In the genomic region with DNA sequence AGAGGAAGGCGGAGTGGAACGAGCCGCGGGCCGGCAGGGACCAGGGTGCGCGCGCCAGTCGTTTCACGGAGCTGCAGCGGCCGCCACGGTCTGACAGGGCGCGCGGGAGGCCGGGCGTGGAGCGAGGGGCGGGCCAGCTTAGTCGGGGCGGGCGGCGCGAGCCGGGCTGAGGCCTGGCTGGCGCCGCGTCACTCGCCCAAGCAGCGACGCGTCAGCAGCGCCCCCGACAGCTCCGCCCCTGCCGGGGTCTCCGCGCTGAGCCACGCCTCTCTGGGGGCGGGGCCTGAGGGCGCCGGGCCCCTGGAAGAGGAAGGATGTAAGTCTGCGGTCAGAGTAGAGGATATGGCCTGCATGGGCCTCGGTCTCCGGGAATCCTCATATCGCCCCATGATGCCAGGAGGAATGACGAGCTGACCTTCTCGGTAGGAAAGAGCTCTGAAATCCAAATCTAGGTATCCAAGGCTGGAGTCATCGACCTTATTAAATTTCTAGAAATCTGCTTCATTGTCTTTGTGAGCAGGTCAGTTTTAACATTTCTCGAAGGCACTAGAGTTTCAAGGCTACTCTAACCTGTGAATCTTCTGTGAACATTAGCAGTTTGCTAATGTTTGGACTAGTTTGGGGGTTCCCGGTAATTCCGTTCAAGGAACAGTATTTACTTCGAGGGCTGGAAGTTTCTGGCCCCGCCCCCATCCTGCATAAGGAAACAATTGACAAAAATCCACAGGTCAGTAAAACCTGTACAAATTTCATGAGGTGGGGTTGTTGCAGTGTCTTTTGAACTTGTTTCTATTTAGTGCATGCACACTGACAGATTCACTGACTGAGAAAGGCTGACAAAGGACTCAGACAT, we compare ENCODE assay signal across 7 mouse cellular contexts. TPM values are rescaled to one million over a fixed set of nuclear protein-coding genes. Genes with fewer than 3 reads are reported as not detected.
DNase-seq lines count a peak whose midpoint lies in the region; ATAC-seq lines count a peak whose summit lies in the region.

A gene (minus strand): TSS at position 228 of the 853 bp plus-strand sequence.

- WGBS in embryonic facial prominence, embryonic 11.5 days = 3% methylated on average over 55 of the region's 55 CpGs
- 4% methylated on average over 42 of the region's 55 CpGs for WGBS in limb, embryonic 11.5 days
- WGBS in midbrain, embryonic 14.5 days = 3% methylated on average over 55 of the region's 55 CpGs

- peak within 1 kb of the TSS; percentile 93 for H3K4me2 ChIP-seq in embryonic facial prominence, embryonic 11.5 days (ENCODE audit: low read depth, low read length)
- H3K4me2 ChIP-seq in limb, embryonic 11.5 days (ENCODE audit: low read depth, severe bottlenecking) = peak within 1 kb of the TSS; percentile 77
- H3K4me2 ChIP-seq in midbrain, embryonic 14.5 days (ENCODE audit: low read length) = peak within 1 kb of the TSS; percentile 82

- H3K27ac ChIP-seq in embryonic facial prominence, embryonic 11.5 days (replicated peaks; ENCODE audit: low read depth, low read length) = no peak within 1 kb of the TSS
- no peak within 1 kb of the TSS for H3K27ac ChIP-seq in limb, embryonic 11.5 days (replicated peaks; ENCODE audit: low read depth, low read length)
- peak within 1 kb of the TSS; percentile 77 for H3K27ac ChIP-seq in midbrain, embryonic 14.5 days (replicated peaks; ENCODE audit: low read depth, low read length)

- peak within 1 kb of the TSS; percentile 77 for H3K4me3 ChIP-seq in embryonic facial prominence, embryonic 11.5 days (ENCODE audit: low read depth, low read length)
- H3K4me3 ChIP-seq in limb, embryonic 11.5 days (ENCODE audit: low read depth, low read length) = peak within 1 kb of the TSS; percentile 71
- peak within 1 kb of the TSS; percentile 82 for H3K4me3 ChIP-seq in midbrain, embryonic 14.5 days (replicated peaks; ENCODE audit: low read depth, low read length)

- H3K9ac ChIP-seq in embryonic facial prominence, embryonic 11.5 days (replicated peaks; ENCODE audit: low read length) = peak within 1 kb of the TSS; percentile 74
- peak within 1 kb of the TSS; percentile 73 for H3K9ac ChIP-seq in limb, embryonic 11.5 days (ENCODE audit: low read length)
- peak within 1 kb of the TSS; percentile 83 for H3K9ac ChIP-seq in midbrain, embryonic 14.5 days (replicated peaks; ENCODE audit: low read length)

- peak; percentile 99 for ATAC-seq in embryonic facial prominence, embryonic 11.5 days (replicated peaks; ENCODE audit: insufficient number of reproducible peaks, low FRiP score, low TSS enrichment, low read depth)
- ATAC-seq in limb, embryonic 11.5 days (ENCODE audit: insufficient number of reproducible peaks, low FRiP score, low TSS enrichment, low read depth) = peak; percentile 98
- ATAC-seq in midbrain, embryonic 14.5 days (ENCODE audit: low FRiP score, low TSS enrichment) = peak; percentile 100

- DNase-seq in adrenal gland, postnatal 14 days = peak; percentile 94
- peak; percentile 96 for DNase-seq in embryonic facial prominence, embryonic 11.5 days (ENCODE audit: low spot score)
- DNase-seq in heart, adult 11 months = peak; percentile 100
- peak; percentile 96 for DNase-seq in kidney, adult 18-20 months
- peak; percentile 94 for DNase-seq in limb, embryonic 11.5 days (ENCODE audit: low spot score)
- peak; percentile 98 for DNase-seq in midbrain, embryonic 14.5 days
- DNase-seq in spleen, adult 18-20 months = peak; percentile 94 to 95

- H3K4me1 ChIP-seq in embryonic facial prominence, embryonic 11.5 days (ENCODE audit: control insufficient read depth, insufficient read depth, low read length) = no peaks in the 10 kb centered on the region
- no peaks in the 10 kb centered on the region for H3K4me1 ChIP-seq in limb, embryonic 11.5 days (ENCODE audit: control insufficient read depth, insufficient read depth, low read length)
- H3K4me1 ChIP-seq in midbrain, embryonic 14.5 days (ENCODE audit: control insufficient read depth, insufficient read depth, low read length) = peaks cover 10% of the 10 kb centered on the region; the same call in 1 of the 2 replicates

- H3K9me3 ChIP-seq in embryonic facial prominence, embryonic 11.5 days (replicated peaks; ENCODE audit: control insufficient read depth, low read length) = no peaks in the 10 kb centered on the region
- H3K9me3 ChIP-seq in limb, embryonic 11.5 days (ENCODE audit: control insufficient read depth, low read length) = no peaks in the 10 kb centered on the region
- no peaks in the 10 kb centered on the region for H3K9me3 ChIP-seq in midbrain, embryonic 14.5 days (ENCODE audit: control insufficient read depth, low read length)

- H3K27me3 ChIP-seq in embryonic facial prominence, embryonic 11.5 days (ENCODE audit: control insufficient read depth, insufficient read depth, low read length) = no peaks in the 10 kb centered on the region
- no peaks in the 10 kb centered on the region for H3K27me3 ChIP-seq in limb, embryonic 11.5 days (ENCODE audit: control insufficient read depth, insufficient read depth, low read length)
- H3K27me3 ChIP-seq in midbrain, embryonic 14.5 days (ENCODE audit: control insufficient read depth, insufficient read depth, low read length) = no peaks in the 10 kb centered on the region

- H3K36me3 ChIP-seq in embryonic facial prominence, embryonic 11.5 days (replicated peaks; ENCODE audit: control insufficient read depth, insufficient read depth, low read depth, low read length) = no peaks in the 10 kb centered on the region
- H3K36me3 ChIP-seq in limb, embryonic 11.5 days (ENCODE audit: control insufficient read depth, insufficient read depth, low read length) = no peaks in the 10 kb centered on the region
- H3K36me3 ChIP-seq in midbrain, embryonic 14.5 days (ENCODE audit: control insufficient read depth, insufficient read depth, low read length) = no peaks in the 10 kb centered on the region

RNA-seq across cellular contexts. Expression of the gene that starts here (rescaled TPM):
- 4.0 and 5.4 TPM in 2 replicates for total RNA-seq in adrenal gland, postnatal 14 days (2021)
- polyA plus RNA-seq in embryonic facial prominence, embryonic 11.5 days (2014; fragmentation: Nextera tagmentation; extraction: Ambion mirVana) = 35.6 and 37.6 TPM in 2 replicates
- polyA plus RNA-seq in limb, embryonic 11.5 days (2014; fragmentation: Nextera tagmentation; extraction: Ambion mirVana) = 30.6 and 31.4 TPM in 2 replicates
- polyA plus RNA-seq in midbrain, embryonic 14.5 days (2014; fragmentation: Nextera tagmentation; extraction: Ambion mirVana) = 29.5 and 32.6 TPM in 2 replicates
